Mouse (Mus musculus) brain, embryonic 14.5 days (tissue): ENCODE measurements at regions not wholly inside any gene's neighbourhood (a gene's known extent, or its start where the extent isn't known, plus 50 kb on each side); places are given as distances from the start of the nearest gene placed in this dataset.

Experiments
- CTCF ChIP-seq: fragments of 200-500 bp; IDR thresholded peaks from 2 replicates; pipeline ENCODE4 v1.5.1; 2012; ENCODE audit warnings: inconsistent platforms, mild to moderate bottlenecking, moderate library complexity, borderline replicate concordance; ENCODE audit not compliant: insufficient read depth, insufficient read length; ENCODE audit errors: extremely low read depth
- POLR2A ChIP-seq: fragments of 200-500 bp; IDR thresholded peaks from 2 replicates; pipeline ENCODE4 v1.6.1; 2012; ENCODE audit warnings: mild to moderate bottlenecking, inconsistent platforms, borderline replicate concordance; ENCODE audit not compliant: poor library complexity, insufficient read depth, insufficient read length, severe bottlenecking; ENCODE audit errors: extremely low read depth

DNA sequence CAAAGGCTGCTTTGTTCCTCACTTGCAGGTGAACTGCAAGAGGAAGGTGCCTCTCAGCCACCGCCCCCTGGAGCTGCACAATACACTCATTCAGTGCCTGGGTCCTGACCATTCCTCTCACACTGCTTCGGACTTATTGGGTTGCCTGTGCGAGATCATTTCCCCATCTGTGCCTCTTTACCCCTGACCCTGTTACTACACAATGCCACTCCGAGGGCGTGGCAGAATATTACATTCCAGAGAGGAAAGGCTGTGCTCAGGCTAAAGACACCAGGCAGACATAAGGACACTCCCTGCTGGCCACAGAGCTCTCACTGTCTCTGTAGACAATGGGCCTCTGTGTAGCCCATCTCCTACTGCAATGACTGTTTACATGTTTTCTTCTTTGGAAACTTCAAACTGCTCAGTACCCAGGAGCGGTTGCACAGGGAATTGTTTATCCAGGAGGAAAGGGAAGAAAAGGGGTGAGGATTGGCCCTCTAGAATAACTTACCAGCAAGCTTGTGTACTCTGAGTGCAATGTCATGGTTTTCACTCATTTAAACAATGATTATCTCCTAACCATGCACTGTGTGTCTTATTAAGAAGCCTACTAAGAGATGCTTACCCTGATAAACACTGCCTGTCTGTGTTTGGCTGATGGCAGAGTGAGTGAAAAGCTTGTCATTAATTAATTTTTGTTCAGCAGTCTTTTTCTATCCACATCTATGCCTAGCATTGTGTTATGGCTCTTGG lies 283.1 kb upstream of the Gm10192 start:
- TF ChIP-seq POLR2A (no peak), CTCF (no peak)
